Mouse (Mus musculus): ENCODE results near the gene Rgs19.
A peak's percentile ranks its signal among the peaks of the same experiment; 100 is the strongest.

The Rgs19 gene

GRCm38 (mm10) chr2:181681978-181682377, 11.8 kb downstream of the Rgs19 start:
- no peak for DNase-seq

- peak; percentile 36 to 52 for DNase-seq
Observed at GRCm38 (mm10) chr2:181680716-181681117, 13.1 kb downstream of the Rgs19 start.

GRCm38 (mm10) chr2:181679951-181680715, 13.6 kb downstream of the Rgs19 start, which contains the start of gene Tcea2:
Gene Tcea2, plus strand, starts transcription at chr2:181680310.
- peak; percentile 82 to 83 for DNase-seq

GRCm38 (mm10) chr2:181678780-181679179, 15.0 kb downstream of the Rgs19 start:
- DNase-seq = peak; percentile 67 to 70

GRCm38 (mm10) chr2:181677755-181678098, 16.1 kb downstream of the Rgs19 start:
- DNase-seq = no peak

GRCm38 (mm10) chr2:181677096-181677754, 16.6 kb downstream of the Rgs19 start:
- DNase-seq = no peak

GRCm38 (mm10) chr2:181676424-181676823, 17.4 kb downstream of the Rgs19 start:
- DNase-seq = no peak

GRCm38 (mm10) chr2:181675454-181675853, 18.3 kb downstream of the Rgs19 start:
- DNase-seq = peak; percentile 37 to 53

- DNase-seq = no peak
Observed at GRCm38 (mm10) chr2:181674934-181675333, 18.8 kb downstream of the Rgs19 start.

GRCm38 (mm10) chr2:181673501-181673900, 20.3 kb downstream of the Rgs19 start:
- DNase-seq = no peak

- DNase-seq = no peak
Observed at GRCm38 (mm10) chr2:181671984-181672383, 21.8 kb downstream of the Rgs19 start.

GRCm38 (mm10) chr2:181671326-181671725, 22.5 kb downstream of the Rgs19 start, which contains the start of gene Sox18:
Gene Sox18, minus strand, starts transcription at chr2:181671640.
- no peak for DNase-seq

GRCm38 (mm10) chr2:181670913-181671311, 22.9 kb downstream of the Rgs19 start:
- DNase-seq = no peak

- DNase-seq = no peak
Observed at GRCm38 (mm10) chr2:181670285-181670912, 23.4 kb downstream of the Rgs19 start.

GRCm38 (mm10) chr2:181663298-181663630, 30.5 kb downstream of the Rgs19 start:
- no peak for DNase-seq

GRCm38 (mm10) chr2:181662620-181663297, 31.0 kb downstream of the Rgs19 start:
- no peak for DNase-seq

GRCm38 (mm10) chr2:181659609-181660055, 34.1 kb downstream of the Rgs19 start:
- DNase-seq = peak; percentile 80 to 82

GRCm38 (mm10) chr2:181658930-181659555, 34.7 kb downstream of the Rgs19 start:
- DNase-seq = peak in 1 of 2 experiments; percentile 34

- no peak for DNase-seq
Observed at GRCm38 (mm10) chr2:181658528-181658927, 35.2 kb downstream of the Rgs19 start.

- DNase-seq = no peak
Observed at GRCm38 (mm10) chr2:181657441-181657840, 36.3 kb downstream of the Rgs19 start.

- DNase-seq = no peak
Observed at GRCm38 (mm10) chr2:181656734-181657133, 37.0 kb downstream of the Rgs19 start, which contains the start of gene Gm29797. Gene Gm29797, plus strand, starts transcription at chr2:181657034.

GRCm38 (mm10) chr2:181653523-181653922, 40.3 kb downstream of the Rgs19 start:
- DNase-seq = no peak

- no peak for DNase-seq
Observed at GRCm38 (mm10) chr2:181653065-181653464, 40.7 kb downstream of the Rgs19 start.
